Mouse (Mus musculus): ENCODE measurements around the gene Rap1a. TPM values are rescaled to one million over a fixed set of nuclear protein-coding genes. Genes with fewer than 3 reads are reported as not detected.

Rap1a gene
- polyA plus RNA-seq, 1 experiment: 15.1 TPM

- H3ac ChIP-seq (ENCODE audit: control insufficient read depth, insufficient read length, low read depth): no peak overlapping the region
- TF ChIP-seq USF1 (IDR thresholded peaks at IDR 0.05; ENCODE audit: low read depth): no peak
- TF ChIP-seq CEBPB (IDR thresholded peaks at IDR 0.05; ENCODE audit: low read depth): no peak
- no peak for TF ChIP-seq MAX (IDR thresholded peaks at IDR 0.05)
- H3K36me3 ChIP-seq (ENCODE audit: control insufficient read depth, insufficient read depth): no peaks in the 10 kb centered on the region
- no peaks in the 10 kb centered on the region for H3K79me2 ChIP-seq (ENCODE audit: control insufficient read depth, insufficient read depth)
- no peaks in the 10 kb centered on the region for H3K27me3 ChIP-seq (ENCODE audit: control insufficient read depth, insufficient read depth, insufficient read length)
- no peaks in the 10 kb centered on the region for H3K79me3 ChIP-seq (ENCODE audit: low read depth)
- H3K4me3 ChIP-seq (ENCODE audit: insufficient read depth, poor library complexity, severe bottlenecking): no peak overlapping the region
Observed at GRCm38 (mm10) chr3:105835875-105836274, 34.7 kb upstream of the Rap1a start.

- no peaks in the 10 kb centered on the region for H3K79me2 ChIP-seq (ENCODE audit: control insufficient read depth, insufficient read depth)
- no peak overlapping the region for H3ac ChIP-seq (ENCODE audit: control insufficient read depth, insufficient read length, low read depth)
- no peaks in the 10 kb centered on the region for H3K36me3 ChIP-seq (ENCODE audit: control insufficient read depth, insufficient read depth)
- H3K27me3 ChIP-seq (ENCODE audit: control insufficient read depth, insufficient read depth, insufficient read length): no peaks in the 10 kb centered on the region
- TF ChIP-seq FOSL1 (IDR thresholded peaks at IDR 0.05; ENCODE audit: insufficient read depth, low read length, poor library complexity, severe bottlenecking): no peak
- TF ChIP-seq MYOD1 (IDR thresholded peaks at IDR 0.05; ENCODE audit: control insufficient read depth, insufficient read length, low read depth): no peak
- TF ChIP-seq MYOG (IDR thresholded peaks at IDR 0.05; ENCODE audit: control insufficient read depth, extremely low read depth, insufficient read length): no peak
- no peak for TF ChIP-seq USF1 (IDR thresholded peaks at IDR 0.05; ENCODE audit: low read depth)
- TF ChIP-seq CTCF (IDR thresholded peaks at IDR 0.05; ENCODE audit: control insufficient read depth, insufficient read depth, insufficient read length): no peak
- TF ChIP-seq CEBPB (IDR thresholded peaks at IDR 0.05; ENCODE audit: low read depth): no peak
- TF ChIP-seq MAX (IDR thresholded peaks at IDR 0.05): no peak
- H3K4me3 ChIP-seq (ENCODE audit: insufficient read depth, poor library complexity, severe bottlenecking): no peak overlapping the region
- no peaks in the 10 kb centered on the region for H3K79me3 ChIP-seq (ENCODE audit: low read depth)
Observed at GRCm38 (mm10) chr3:105831584-105831983, 30.4 kb upstream of the Rap1a start.

DNA sequence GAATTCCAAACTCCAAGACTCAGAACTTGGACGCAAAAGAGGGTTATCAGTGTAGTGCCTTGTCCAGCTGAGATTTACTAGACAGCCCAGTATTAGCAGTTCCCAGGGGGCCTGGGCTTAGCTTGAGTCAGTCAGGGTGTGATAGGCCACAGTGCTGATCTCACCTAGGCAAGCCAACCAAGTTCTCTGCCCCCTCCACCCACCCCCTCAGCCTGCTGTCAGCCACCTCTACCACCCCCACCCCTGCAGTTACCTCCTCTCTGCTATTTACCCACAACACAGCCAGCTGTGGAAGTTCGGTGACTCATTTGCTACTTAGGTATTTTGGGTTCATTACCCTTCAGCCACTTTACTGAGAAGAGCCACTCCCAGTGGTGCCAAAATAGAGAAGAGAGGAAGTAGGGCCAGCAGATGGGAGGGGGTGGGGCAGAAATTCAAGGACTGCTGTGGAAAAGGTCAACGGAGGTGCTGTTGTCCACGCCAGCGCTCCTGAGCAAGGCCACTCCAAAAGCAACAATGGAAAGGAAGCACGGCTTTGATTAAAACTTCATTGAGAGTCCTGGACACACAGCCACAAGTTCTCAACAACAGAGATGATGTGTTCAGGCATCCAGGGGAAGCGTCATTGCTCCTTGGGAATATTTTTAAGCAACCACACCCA lies 24.5 kb upstream of the Rap1a start:
- Histone ChIP-seq H3K36me3 (ENCODE audit: control insufficient read depth, insufficient read depth) (no peaks in the 10 kb centered on the region), H3K27me3 (ENCODE audit: control insufficient read depth, insufficient read depth, insufficient read length) (no peaks in the 10 kb centered on the region), H3K4me3 (ENCODE audit: insufficient read depth, poor library complexity, severe bottlenecking) (no peak overlapping the region), H3ac (ENCODE audit: control insufficient read depth, insufficient read length, low read depth) (no peak overlapping the region), H3K79me3 (ENCODE audit: low read depth) (no peaks in the 10 kb centered on the region), H3K79me2 (ENCODE audit: control insufficient read depth, insufficient read depth) (no peaks in the 10 kb centered on the region)
- TF ChIP-seq MYOD1 (IDR thresholded peaks at IDR 0.05; ENCODE audit: control insufficient read depth, insufficient read length, low read depth): peak; percentile 14
- no peak for TF ChIP-seq CTCF (IDR thresholded peaks at IDR 0.05; ENCODE audit: control insufficient read depth, insufficient read depth, insufficient read length)

DNA sequence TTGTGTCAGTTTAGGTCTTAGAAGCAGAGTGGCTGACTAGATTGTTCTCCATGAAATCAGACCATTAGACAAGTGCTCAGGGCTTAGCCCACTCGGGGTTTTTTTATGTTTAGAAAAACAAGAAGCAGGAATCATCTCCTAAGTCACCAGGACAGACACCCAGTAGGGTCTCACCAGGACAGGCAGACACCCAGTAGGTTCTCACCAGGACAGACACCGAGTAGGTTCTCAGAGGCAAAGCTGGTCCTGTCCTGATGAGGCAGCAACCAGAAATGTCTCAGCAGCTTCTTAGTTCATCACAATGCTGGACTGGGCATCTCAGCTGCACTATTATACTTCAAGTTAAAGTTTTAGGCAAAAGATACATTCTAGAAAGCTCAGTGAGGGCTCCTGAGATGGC lies 23.6 kb upstream of the Rap1a start:
- H3K27me3 ChIP-seq (ENCODE audit: control insufficient read depth, insufficient read depth, insufficient read length): no peaks in the 10 kb centered on the region
- H3ac ChIP-seq (ENCODE audit: control insufficient read depth, insufficient read length, low read depth): no peak overlapping the region
- TF ChIP-seq MYOG (IDR thresholded peaks at IDR 0.05; ENCODE audit: control insufficient read depth, extremely low read depth, insufficient read length): no peak
- no peak for TF ChIP-seq MYOD1 (IDR thresholded peaks at IDR 0.05; ENCODE audit: control insufficient read depth, insufficient read length, low read depth)
- no peak for TF ChIP-seq FOSL1 (IDR thresholded peaks at IDR 0.05; ENCODE audit: insufficient read depth, low read length, poor library complexity, severe bottlenecking)
- TF ChIP-seq CTCF (IDR thresholded peaks at IDR 0.05; ENCODE audit: control insufficient read depth, insufficient read depth, insufficient read length): no peak
- no peak for TF ChIP-seq MAX (IDR thresholded peaks at IDR 0.05)
- TF ChIP-seq CEBPB (IDR thresholded peaks at IDR 0.05; ENCODE audit: low read depth): no peak
- no peak for TF ChIP-seq USF1 (IDR thresholded peaks at IDR 0.05; ENCODE audit: low read depth)
- no peaks in the 10 kb centered on the region for H3K79me3 ChIP-seq (ENCODE audit: low read depth)
- H3K79me2 ChIP-seq (ENCODE audit: control insufficient read depth, insufficient read depth): no peaks in the 10 kb centered on the region
- H3K36me3 ChIP-seq (ENCODE audit: control insufficient read depth, insufficient read depth): no peaks in the 10 kb centered on the region
- no peak overlapping the region for H3K4me3 ChIP-seq (ENCODE audit: insufficient read depth, poor library complexity, severe bottlenecking)

- TF ChIP-seq USF1 (IDR thresholded peaks at IDR 0.05; ENCODE audit: low read depth) (no peak), MAX (IDR thresholded peaks at IDR 0.05) (no peak), CEBPB (IDR thresholded peaks at IDR 0.05; ENCODE audit: low read depth) (no peak), FOSL1 (IDR thresholded peaks at IDR 0.05; ENCODE audit: insufficient read depth, low read length, poor library complexity, severe bottlenecking) (no peak), CTCF (IDR thresholded peaks at IDR 0.05; ENCODE audit: control insufficient read depth, insufficient read depth, insufficient read length) (no peak), MYOG (IDR thresholded peaks at IDR 0.05; ENCODE audit: control insufficient read depth, extremely low read depth, insufficient read length) (no peak), MYOD1 (IDR thresholded peaks at IDR 0.05; ENCODE audit: control insufficient read depth, insufficient read length, low read depth) (no peak)
- no peak overlapping the region for H3K4me3 ChIP-seq (ENCODE audit: insufficient read depth, poor library complexity, severe bottlenecking)
- no peaks in the 10 kb centered on the region for H3K27me3 ChIP-seq (ENCODE audit: control insufficient read depth, insufficient read depth, insufficient read length)
- no peaks in the 10 kb centered on the region for H3K79me2 ChIP-seq (ENCODE audit: control insufficient read depth, insufficient read depth)
- no peaks in the 10 kb centered on the region for H3K79me3 ChIP-seq (ENCODE audit: low read depth)
- H3K36me3 ChIP-seq (ENCODE audit: control insufficient read depth, insufficient read depth): no peaks in the 10 kb centered on the region
- H3ac ChIP-seq (ENCODE audit: control insufficient read depth, insufficient read length, low read depth): no peak overlapping the region
Observed at GRCm38 (mm10) chr3:105824103-105824502, 23.0 kb upstream of the Rap1a start.

GRCm38 (mm10) chr3:105823609-105824008 lies 22.5 kb upstream of the Rap1a start:
- no peaks in the 10 kb centered on the region for H3K79me3 ChIP-seq (ENCODE audit: low read depth)
- TF ChIP-seq MYOG (IDR thresholded peaks at IDR 0.05; ENCODE audit: control insufficient read depth, extremely low read depth, insufficient read length) (no peak), CTCF (IDR thresholded peaks at IDR 0.05; ENCODE audit: control insufficient read depth, insufficient read depth, insufficient read length) (no peak), MAX (IDR thresholded peaks at IDR 0.05) (no peak), MYOD1 (IDR thresholded peaks at IDR 0.05; ENCODE audit: control insufficient read depth, insufficient read length, low read depth) (no peak), CEBPB (IDR thresholded peaks at IDR 0.05; ENCODE audit: low read depth) (no peak), USF1 (IDR thresholded peaks at IDR 0.05; ENCODE audit: low read depth) (no peak), FOSL1 (IDR thresholded peaks at IDR 0.05; ENCODE audit: insufficient read depth, low read length, poor library complexity, severe bottlenecking) (no peak)
- H3K27me3 ChIP-seq (ENCODE audit: control insufficient read depth, insufficient read depth, insufficient read length): no peaks in the 10 kb centered on the region
- H3K4me3 ChIP-seq (ENCODE audit: insufficient read depth, poor library complexity, severe bottlenecking): no peak overlapping the region
- no peaks in the 10 kb centered on the region for H3K36me3 ChIP-seq (ENCODE audit: control insufficient read depth, insufficient read depth)
- no peak overlapping the region for H3ac ChIP-seq (ENCODE audit: control insufficient read depth, insufficient read length, low read depth)
- H3K79me2 ChIP-seq (ENCODE audit: control insufficient read depth, insufficient read depth): no peaks in the 10 kb centered on the region
